Mouse (Mus musculus): ENCODE results near the gene Tmem170.

Gene Tmem170

GRCm38 (mm10) chr8:111820018-111820417 is 56.5 kb downstream of the Tmem170 start:
- ATAC-seq (ENCODE audit: insufficient number of reproducible peaks, low FRiP score, low TSS enrichment): no peak

DNA sequence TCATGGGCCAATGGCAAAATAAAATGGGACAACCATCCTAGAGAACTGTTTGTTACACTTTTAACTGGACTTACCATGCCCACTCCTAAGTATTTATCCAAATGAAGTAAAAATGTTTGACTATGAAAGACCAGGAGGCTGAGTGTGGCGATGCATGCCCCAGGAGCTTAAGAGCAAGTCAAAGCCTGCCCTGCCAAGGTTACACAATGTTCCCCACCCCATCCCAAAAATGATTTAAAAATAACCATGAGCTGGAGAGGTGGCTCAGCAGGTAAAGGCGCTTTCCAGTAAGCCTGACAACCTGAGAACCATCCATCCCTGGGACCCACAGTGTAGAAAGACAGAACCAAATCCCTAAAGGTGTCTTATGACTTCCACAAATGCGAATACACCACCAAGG is 58.0 kb downstream of the Tmem170 start:
- ATAC-seq (ENCODE audit: insufficient number of reproducible peaks, low FRiP score, low TSS enrichment): no peak

DNA sequence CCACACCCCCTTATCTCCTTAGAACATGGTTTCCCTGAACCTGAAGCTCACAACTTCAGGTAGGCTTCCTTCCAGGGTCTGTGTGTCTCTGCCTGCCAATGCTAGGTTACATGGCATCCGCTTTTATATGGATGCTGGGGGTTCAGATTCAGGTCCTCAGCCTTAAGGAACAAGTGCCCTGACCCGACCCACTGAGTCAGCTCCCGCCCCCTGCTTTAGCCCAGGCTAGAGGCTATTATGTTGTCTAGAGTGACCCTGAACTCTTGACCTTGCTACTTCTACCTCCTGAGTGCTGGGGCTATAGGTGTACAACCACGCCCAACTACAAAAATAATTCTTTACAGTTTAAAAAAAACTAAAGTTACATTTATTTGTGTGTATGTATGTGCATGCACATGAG is 61.5 kb downstream of the Tmem170 start:
- no peak for ATAC-seq (ENCODE audit: insufficient number of reproducible peaks, low FRiP score, low TSS enrichment)

DNA sequence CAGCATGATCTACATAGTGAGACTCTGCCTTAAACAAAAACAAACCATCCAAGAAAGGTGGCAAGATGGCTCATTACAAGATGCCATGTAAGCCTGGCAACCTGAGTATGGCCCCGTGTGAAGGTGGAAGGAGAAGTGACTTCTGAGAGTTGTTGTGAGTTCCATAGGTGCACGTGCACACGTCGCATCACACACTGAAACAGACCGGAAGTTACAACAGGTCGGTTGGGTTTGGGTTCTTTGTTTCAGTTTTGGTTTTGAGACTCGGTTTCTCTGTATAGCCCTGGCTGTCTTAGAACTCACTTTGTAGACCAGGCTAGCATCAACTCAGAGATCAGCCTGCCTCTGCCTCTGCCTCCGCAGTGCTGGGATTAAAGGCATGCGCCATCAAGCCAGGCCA is 62.7 kb downstream of the Tmem170 start:
- no peak for ATAC-seq (ENCODE audit: insufficient number of reproducible peaks, low FRiP score, low TSS enrichment)

Measured in cerebellum, adult (tissue).